Mouse (Mus musculus): ENCODE results near the gene Tm4sf1. TPM values are rescaled to one million over a fixed set of nuclear protein-coding genes. Genes with fewer than 3 reads are reported as not detected.

The Tm4sf1 gene
- total RNA-seq, 2 experiments from 2014 or later, result 120 to 123 TPM

GRCm38 (mm10) chr3:57287438-57287837 lies 14.3 kb downstream of the Tm4sf1 start:
- no peak for DNase-seq

- DNase-seq, result no peak
These were observed 23.6 kb downstream of the Tm4sf1 start for GRCm38 (mm10) chr3:57278225-57278624.

- peak; percentile 27 for DNase-seq
These were observed 24.3 kb downstream of the Tm4sf1 start for GRCm38 (mm10) chr3:57277453-57277852.

GRCm38 (mm10) chr3:57276821-57277220 lies 25.0 kb downstream of the Tm4sf1 start:
- no peak for DNase-seq

GRCm38 (mm10) chr3:57268994-57269393 lies 32.8 kb downstream of the Tm4sf1 start:
- no peak for DNase-seq

- DNase-seq, result peak; percentile 63
These were observed 34.1 kb downstream of the Tm4sf1 start for GRCm38 (mm10) chr3:57267559-57268173.

GRCm38 (mm10) chr3:57253041-57253440 lies 48.7 kb downstream of the Tm4sf1 start:
- no peak for DNase-seq

GRCm38 (mm10) chr3:57252551-57252950 lies 49.2 kb downstream of the Tm4sf1 start:
- DNase-seq, result no peak

GRCm38 (mm10) chr3:57245242-57245641 lies 56.5 kb downstream of the Tm4sf1 start:
- no peak for DNase-seq

Other genes with a start within 250 kb of the Tm4sf1 start
- gene Tm4sf4, start 123.3 kb upstream of the Tm4sf1 start, total RNA-seq (2021), result under 1 TPM in 1 of 2 experiments, not detected in 1; 0.18 TPM